Mouse (Mus musculus): ENCODE results near the gene Gm5447.

- TF ChIP-seq CTCF (IDR thresholded peaks at IDR 0.05; ENCODE audit: insufficient read depth, low read length) (no peak), POLR2A (IDR thresholded peaks at IDR 0.05; ENCODE audit: borderline replicate concordance, extremely low read depth, low read depth, low read length) (no peak)
These were observed 28.2 kb upstream of the Gm5447 start for GRCm38 (mm10) chr13:30945788-30946187.
